ENCODE assay signal across 12 mouse cellular contexts in genomic region chr5:73729646-73730045, GRCm38 (mm10).
DNase-seq lines count a peak whose midpoint lies in the region.
"Had no signal": no experiment of that assay in that cellular context is flagged by ENCODE, and none has a peak within 500 bp of the region (broad histone marks: within the 10 kb centered on the region; RNA-seq: fewer than 3 reads in every experiment).

No protein-coding gene starts in this region.

- no peak overlapping the region for H3K4me3 ChIP-seq in heart, embryonic 10.5 days
- H3K4me3 ChIP-seq: erythroblast, embryonic 14.5 days; left cerebral cortex, adult 2 months; neural tube, embryonic 12.5 days had no signal

- 78% methylated on average over 13 of the region's 13 CpGs for WGBS in heart, embryonic 10.5 days

- no peak overlapping the region for H3K27ac ChIP-seq in heart, embryonic 10.5 days
- H3K27ac ChIP-seq: left cerebral cortex, adult 2 months; neural tube, embryonic 12.5 days had no signal

- peak; percentile 96 for DNase-seq in heart, adult 11 months
- DNase-seq in heart, embryonic 10.5 days (ENCODE audit: low spot score): no peak
- peak; percentile 10 for DNase-seq in 3134 (ENCODE audit: extremely low read depth, insufficient read length, low spot score)
- DNase-seq in ZHBTc4 (ENCODE audit: low read depth, low spot score): peak; percentile 8
- DNase-seq in lung, postnatal 10 days: peak; percentile 43
- DNase-seq in cerebellum, adult 11-12 months: no peak
- DNase-seq in ovary, postnatal 10 days (ENCODE audit: low spot score): no peak
- DNase-seq: adrenal gland, adult 2 months; retina, postnatal 1 day had no signal

- H3K36me3 ChIP-seq in heart, embryonic 10.5 days: no peaks in the 10 kb centered on the region
- H3K36me3 ChIP-seq: neural tube, embryonic 12.5 days had no signal

- H3K27me3 ChIP-seq in heart, embryonic 10.5 days (ENCODE audit: insufficient read depth, poor library complexity, severe bottlenecking): peaks cover 50% of the 10 kb centered on the region
- H3K27me3 ChIP-seq: neural tube, embryonic 12.5 days had no signal

- H3K4me1 ChIP-seq in heart, embryonic 10.5 days: peaks cover 16% of the 10 kb centered on the region
- H3K4me1 ChIP-seq: neural tube, embryonic 12.5 days had no signal

- H3K9me3 ChIP-seq in heart, embryonic 10.5 days: no peaks in the 10 kb centered on the region
- H3K9me3 ChIP-seq: neural tube, embryonic 12.5 days had no signal

Comparison
In these comparisons a context has a peak if more than half of its experiments do, and no peak if none do; other contexts are left out.
1. DNase-seq: peak in heart, adult 11 months (single experiment), 3134 (single experiment), ZHBTc4 (single experiment) and lung, postnatal 10 days (single experiment); none in heart, embryonic 10.5 days (single experiment), cerebellum, adult 11-12 months (single experiment) and ovary, postnatal 10 days (single experiment).